Mouse (Mus musculus): ENCODE data around the gene Edf1.

DNA sequence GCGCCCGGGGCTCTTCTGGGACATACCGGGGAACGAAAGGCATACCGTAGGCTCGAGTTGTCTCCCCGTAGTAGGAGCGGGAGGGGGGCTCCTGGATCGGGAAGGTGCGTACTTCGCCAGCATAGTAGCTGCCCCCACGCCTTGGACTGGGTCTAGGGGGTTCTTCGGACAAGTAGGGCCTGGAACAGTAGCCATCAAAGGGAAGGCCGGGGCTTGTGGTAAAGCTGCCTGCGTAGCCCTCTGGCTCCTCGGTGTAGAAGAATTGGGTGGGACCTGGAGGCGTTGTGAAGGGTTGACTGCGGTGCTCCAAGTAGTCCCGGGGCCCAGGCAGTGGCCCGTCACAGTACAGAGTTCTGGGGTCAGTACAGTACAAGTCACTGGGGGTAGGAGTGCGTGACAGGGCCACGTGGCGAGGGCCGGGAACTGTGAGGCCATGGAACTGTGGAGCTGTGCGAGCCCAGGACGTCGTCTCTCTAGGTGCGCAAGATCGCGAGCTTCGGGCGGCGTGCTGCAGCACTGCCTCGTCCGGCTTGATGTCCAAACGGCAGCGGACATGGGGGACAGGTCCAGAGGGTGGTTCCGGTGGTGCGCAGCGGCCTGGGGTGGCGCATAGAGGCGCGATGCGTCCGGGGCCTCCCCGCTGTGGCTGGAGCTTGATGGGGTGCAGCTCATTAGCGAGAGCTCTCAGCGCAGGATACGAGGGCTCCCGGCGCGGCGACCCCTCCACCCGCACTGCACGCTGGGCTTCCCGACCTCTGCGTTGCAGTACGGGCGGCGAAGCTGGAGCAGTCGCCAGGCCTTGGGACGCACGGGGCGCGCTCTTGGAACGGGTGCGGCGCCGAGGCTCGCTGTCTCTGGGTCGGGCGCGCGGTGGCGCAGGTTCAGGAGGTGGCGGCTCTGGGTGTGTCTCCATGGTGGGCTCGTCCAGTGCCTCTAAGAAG is 21.4 kb downstream of the Edf1 start:
- TF ChIP-seq POLR2A (IDR thresholded peaks at IDR 0.05; ENCODE audit: insufficient read length, low read depth) = no peak
- no peak for TF ChIP-seq USF1 (IDR thresholded peaks at IDR 0.05; ENCODE audit: low read depth)
- no peak for TF ChIP-seq MYOG (IDR thresholded peaks at IDR 0.05; ENCODE audit: control insufficient read depth in 1 of 3, insufficient read depth in 1 of 3, insufficient read length in 2 of 3, low read depth in 2 of 3)

All from myocyte (in vitro differentiated cells).